Mouse (Mus musculus) heart, postnatal 0 days (tissue): ENCODE results near the gene Gpam. TPM values are rescaled to one million over a fixed set of nuclear protein-coding genes. Genes with fewer than 3 reads are reported as not detected.
"Not testable (repeated sequence)": the region's sequence is repeated elsewhere in the genome, so short reads cannot be mapped to it uniquely, and the experiment has no call there.

Experiments
- ATAC-seq: fragments of 200-750 bp; cut with Nextera tagmentation; 2 replicates; pipeline ENCODE4 v1.8.0; 2017; ENCODE audit warnings: low read depth, moderate number of reproducible peaks, moderate library complexity; ENCODE audit not compliant: insufficient read depth
- DNase-seq: peaks from one replicate; pipeline ENCODE4 v3.0.0-alpha.2; 2016; ENCODE audit warnings: low spot score
- H3K27ac ChIP-seq: fragments of 300-500 bp; sonication (generic); 2 replicates; pipeline ENCODE4 v1.5.1; 2014; ENCODE audit warnings: low read depth, mild to moderate bottlenecking
- H3K27me3 ChIP-seq: fragments of 300-500 bp; sonication (generic); 2 replicates; pipeline ENCODE4 v1.6.1; 2014; ENCODE audit warnings: low read length, mixed read lengths; ENCODE audit not compliant: control insufficient read depth, insufficient read depth
- H3K36me3 ChIP-seq: fragments of 300-500 bp; sonication (generic); replicated peaks from 2 replicates; pipeline ENCODE4 v1.6.1; 2014; ENCODE audit warnings: low read length, mixed read lengths; ENCODE audit not compliant: control insufficient read depth, insufficient read depth
- H3K4me1 ChIP-seq: fragments of 300-500 bp; sonication (generic); 2 replicates; pipeline ENCODE4 v1.6.1; 2014; ENCODE audit warnings: antibody characterized with exemption; ENCODE audit not compliant: control insufficient read depth, insufficient read depth
- H3K4me2 ChIP-seq: fragments of 300-500 bp; sonication (generic); 2 replicates; pipeline ENCODE4 v1.6.1; 2014; ENCODE audit warnings: low read depth, mild to moderate bottlenecking, low read length, moderate library complexity
- H3K4me3 ChIP-seq: fragments of 300-500 bp; sonication (generic); 2 replicates; pipeline ENCODE4 v1.5.1; 2014; ENCODE audit warnings: low read depth, low read length
- H3K9ac ChIP-seq: fragments of 300-500 bp; sonication (generic); replicated peaks from 2 replicates; pipeline ENCODE4 v1.6.1; 2014; ENCODE audit warnings: low read depth, low read length, mixed read lengths
- H3K9me3 ChIP-seq: fragments of 300-500 bp; sonication (generic); replicated peaks from 2 replicates; pipeline ENCODE4 v1.6.1; 2016; ENCODE audit warnings: low read length; ENCODE audit not compliant: control insufficient read depth
- CTCF ChIP-seq: IDR thresholded peaks from 2 replicates; pipeline ENCODE4 v1.5.1; 2016; ENCODE audit warnings: antibody characterized with exemption, control low read depth, low read depth
- EP300 ChIP-seq: IDR thresholded peaks from 2 replicates; pipeline ENCODE4 v1.6.1; 2016; ENCODE audit warnings: antibody characterized with exemption, low read depth
- WGBS: fragments of 180-500 bp; shearing (Covaris S2); extraction: QIAGEN DNeasy Blood & Tissue Kit; methylation state at CpG from one replicate; pipeline ENCODE4 v1.1.7; 2014; 5-methylcytosine and 5-hydroxymethylcytosine counted together
- polyA plus RNA-seq: library from polyadenylated mRNA; unstranded; fragments of >200 nt; fragmentation: Nextera tagmentation; extraction: Ambion mirVana; gene quantifications from 2 replicates; pipeline ENCODE4 v1.2.1, GENCODE M21; 2015
- total RNA-seq: library from RNA; depleted of rRNA; stranded (reverse); fragments of >200 nt; gene quantifications from 2 replicates; pipeline ENCODE4 v1.2.3, GENCODE M21; 2014; ENCODE audit warnings: low replicate concordance

Gene Gpam
- total and polyA plus RNA-seq, 2 experiments from 2014 or later, result 15.7 to 60.2 TPM

DNA sequence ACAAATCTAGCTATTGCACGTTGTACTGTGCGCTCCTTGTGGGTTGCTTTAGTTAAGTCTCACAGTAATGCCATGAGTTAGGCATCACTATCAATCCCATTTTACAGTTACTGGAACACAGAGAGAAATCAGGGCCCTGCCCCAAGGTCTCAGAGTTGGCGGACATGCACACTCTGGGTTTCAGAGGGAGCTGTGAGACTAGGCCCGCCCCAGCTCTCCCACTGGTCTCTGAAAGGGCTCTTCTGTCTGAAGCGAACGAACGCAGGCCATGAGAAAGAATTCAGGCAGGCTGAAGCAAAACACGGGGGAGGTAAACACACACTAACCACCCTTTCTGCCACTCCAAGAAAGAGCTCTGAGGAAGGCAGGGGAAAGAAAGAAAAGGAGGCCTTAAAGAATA is 31.6 kb upstream of the Gpam start:
- Histone ChIP-seq H3K4me2 (no peak overlapping the region), H3K4me3 (no peak overlapping the region), H3K27ac (no peak overlapping the region), H3K4me1 (no peaks in the 10 kb centered on the region), H3K27me3 (no peaks in the 10 kb centered on the region), H3K9ac (no peak overlapping the region), H3K36me3 (no peaks in the 10 kb centered on the region), H3K9me3 (no peaks in the 10 kb centered on the region)
- no peak for TF ChIP-seq EP300
- no peak for TF ChIP-seq CTCF
- DNase-seq (no peak), ATAC-seq (no peak)
- WGBS, result 66% methylated on average over 8 of the region's 8 CpGs

DNA sequence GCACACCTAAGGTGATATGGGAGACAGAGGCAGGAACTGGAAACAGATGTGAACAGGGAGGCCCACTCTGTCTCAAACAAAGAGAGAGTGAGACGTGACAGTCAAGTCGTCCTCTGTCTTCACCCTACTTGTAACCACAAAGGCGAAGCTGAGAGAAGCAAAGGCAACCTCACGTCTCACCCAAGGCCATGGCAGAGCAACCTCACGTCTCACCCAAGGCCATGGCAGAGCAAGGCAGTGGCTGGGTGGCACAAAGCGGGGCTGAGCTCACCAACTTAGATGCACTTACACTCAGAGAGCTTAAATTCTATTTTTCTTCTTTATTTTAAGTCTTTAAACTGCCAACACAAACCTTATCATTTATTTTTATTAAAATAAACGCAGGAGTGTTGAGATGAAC is 30.0 kb upstream of the Gpam start:
- no peak for ATAC-seq
- H3K4me3 ChIP-seq, result no peak overlapping the region
- no peaks in the 10 kb centered on the region for H3K9me3 ChIP-seq
- no peak overlapping the region for H3K9ac ChIP-seq
- no peak for TF ChIP-seq CTCF
- TF ChIP-seq EP300, result no peak
- H3K4me1 ChIP-seq, result no peaks in the 10 kb centered on the region
- H3K27ac ChIP-seq, result no peak overlapping the region
- whole genome bisulfite sequencing, result 79% methylated on average over 7 of the region's 7 CpGs
- no peak overlapping the region for H3K4me2 ChIP-seq
- no peak for DNase-seq
- no peaks in the 10 kb centered on the region for H3K27me3 ChIP-seq
- no peaks in the 10 kb centered on the region for H3K36me3 ChIP-seq

- DNase-seq (no peak), ATAC-seq (no peak)
- H3K9ac ChIP-seq, result no peak overlapping the region
- TF ChIP-seq EP300 (no peak), CTCF (no peak)
- no peaks in the 10 kb centered on the region for H3K4me1 ChIP-seq
- H3K4me2 ChIP-seq, result no peak overlapping the region
- H3K9me3 ChIP-seq, result no peaks in the 10 kb centered on the region
- no peaks in the 10 kb centered on the region for H3K27me3 ChIP-seq
- H3K36me3 ChIP-seq, result no peaks in the 10 kb centered on the region
- H3K4me3 ChIP-seq, result no peak overlapping the region
- WGBS, result 80% methylated on average over 6 of the region's 6 CpGs
- no peak overlapping the region for H3K27ac ChIP-seq
Measured at GRCm38 (mm10) chr19:55152983-55153382, 25.9 kb upstream of the Gpam start.

GRCm38 (mm10) chr19:55152274-55152673 is 25.2 kb upstream of the Gpam start:
- ATAC-seq, result not testable (repeated sequence)

GRCm38 (mm10) chr19:55149646-55150045 is 22.6 kb upstream of the Gpam start:
- ATAC-seq (no peak), DNase-seq (no peak)
- TF ChIP-seq CTCF (no peak), EP300 (no peak)
- 76% methylated on average over 6 of the region's 6 CpGs for WGBS
- Histone ChIP-seq H3K9me3 (no peaks in the 10 kb centered on the region), H3K27me3 (no peaks in the 10 kb centered on the region), H3K4me2 (no peak overlapping the region), H3K9ac (no peak overlapping the region), H3K4me1 (no peaks in the 10 kb centered on the region), H3K36me3 (no peaks in the 10 kb centered on the region), H3K4me3 (no peak overlapping the region), H3K27ac (no peak overlapping the region)

More at GRCm38 (mm10) chr19:55152274-55152673, 25.2 kb upstream of the Gpam start:
- not testable (repeated sequence) for H3K36me3 ChIP-seq, H3K9me3 ChIP-seq, H3K27ac ChIP-seq, H3K9ac ChIP-seq, DNase-seq, H3K27me3 ChIP-seq, H3K4me1 ChIP-seq, H3K4me2 ChIP-seq, H3K4me3 ChIP-seq
- 44% methylated on average over 5 of the region's 6 CpGs for WGBS

DNA sequence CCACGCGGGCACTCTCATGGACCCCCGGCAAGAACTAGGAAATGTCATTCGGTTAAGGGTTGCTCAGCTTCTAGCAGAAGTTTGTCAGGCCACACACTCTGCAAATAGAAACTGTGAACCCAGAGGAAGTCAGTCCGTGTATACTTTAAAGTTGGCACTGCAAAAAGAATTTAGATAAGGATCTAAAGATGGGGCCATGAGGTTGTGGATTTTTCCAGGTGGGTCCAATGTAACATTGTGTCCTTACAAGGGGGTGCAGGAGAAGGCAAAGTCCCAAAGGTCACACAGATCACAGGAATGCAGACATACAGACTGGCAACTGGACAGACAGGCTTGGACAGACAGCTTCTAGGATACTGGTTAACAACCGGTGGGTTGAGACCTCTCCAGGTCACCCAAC is 21.1 kb upstream of the Gpam start:
- 67% methylated on average over 6 of the region's 6 CpGs for WGBS
- DNase-seq, result no peak
- H3K4me3 ChIP-seq, result no peak overlapping the region
- no peak overlapping the region for H3K27ac ChIP-seq
- no peak overlapping the region for H3K9ac ChIP-seq
- H3K9me3 ChIP-seq, result no peaks in the 10 kb centered on the region
- no peaks in the 10 kb centered on the region for H3K36me3 ChIP-seq
- no peak overlapping the region for H3K4me2 ChIP-seq
- H3K4me1 ChIP-seq, result no peaks in the 10 kb centered on the region
- no peaks in the 10 kb centered on the region for H3K27me3 ChIP-seq
- ATAC-seq, result no peak
- TF ChIP-seq CTCF, result no peak
- TF ChIP-seq EP300, result no peak
